Mouse (Mus musculus) stomach, embryonic 16.5 days (tissue): ENCODE data around the gene Rnf144a. TPM values are rescaled to one million over a fixed set of nuclear protein-coding genes. Genes with fewer than 3 reads are reported as not detected.

Experiments used
- ATAC-seq: fragments of 200-750 bp; cut with Nextera tagmentation; 2 replicates; pipeline ENCODE4 v1.8.0; 2017; ENCODE audit warnings: moderate number of reproducible peaks, moderate TSS enrichment; ENCODE audit not compliant: insufficient read depth, low FRiP score
- H3K27ac ChIP-seq: fragments of 300-500 bp; sonication (generic); 2 replicates; pipeline ENCODE4 v1.5.1; 2014; ENCODE audit warnings: low read length
- H3K27me3 ChIP-seq: fragments of 300-500 bp; sonication (generic); 2 replicates; pipeline ENCODE4 v1.6.1; 2014; ENCODE audit warnings: low read length, control low read depth, mixed read lengths; ENCODE audit not compliant: control insufficient read depth, insufficient read depth
- H3K36me3 ChIP-seq: fragments of 300-500 bp; sonication (generic); 2 replicates; pipeline ENCODE4 v1.6.1; 2014; ENCODE audit warnings: low read length; ENCODE audit not compliant: control insufficient read depth, insufficient read depth
- H3K4me1 ChIP-seq: fragments of 300-500 bp; sonication (generic); 2 replicates; pipeline ENCODE4 v1.6.1; 2014; ENCODE audit warnings: low read length, control low read depth, mixed read lengths; ENCODE audit not compliant: control insufficient read depth, insufficient read depth
- H3K4me2 ChIP-seq: fragments of 300-500 bp; sonication (generic); 2 replicates; pipeline ENCODE4 v1.6.1; 2014; ENCODE audit warnings: low read depth, low read length, mixed read lengths
- H3K4me3 ChIP-seq: fragments of 300-500 bp; sonication (generic); replicated peaks from 2 replicates; pipeline ENCODE4 v1.5.1; 2014; ENCODE audit warnings: mild to moderate bottlenecking, low read length
- H3K9ac ChIP-seq: fragments of 300-500 bp; sonication (generic); 2 replicates; pipeline ENCODE4 v1.6.1; 2014; ENCODE audit warnings: low read length
- H3K9me3 ChIP-seq: fragments of 300-500 bp; sonication (generic); replicated peaks from 2 replicates; pipeline ENCODE4 v1.6.1; 2016; ENCODE audit warnings: low read length, control low read depth; ENCODE audit not compliant: control insufficient read depth
- WGBS: fragments of 180-500 bp; shearing (Covaris S2); extraction: QIAGEN DNeasy Blood & Tissue Kit; methylation state at CpG from one replicate; pipeline ENCODE4 v1.1.7; 2014; 5-methylcytosine and 5-hydroxymethylcytosine counted together
- polyA plus RNA-seq: library from polyadenylated mRNA; unstranded; fragments of >200 nt; fragmentation: Nextera tagmentation; extraction: Ambion mirVana; gene quantifications from 2 replicates; pipeline ENCODE4 v1.2.1, GENCODE M21; 2015

Rnf144a gene
- polyA plus RNA-seq, 1 experiment from 2014 or later = 18.3 TPM

DNA sequence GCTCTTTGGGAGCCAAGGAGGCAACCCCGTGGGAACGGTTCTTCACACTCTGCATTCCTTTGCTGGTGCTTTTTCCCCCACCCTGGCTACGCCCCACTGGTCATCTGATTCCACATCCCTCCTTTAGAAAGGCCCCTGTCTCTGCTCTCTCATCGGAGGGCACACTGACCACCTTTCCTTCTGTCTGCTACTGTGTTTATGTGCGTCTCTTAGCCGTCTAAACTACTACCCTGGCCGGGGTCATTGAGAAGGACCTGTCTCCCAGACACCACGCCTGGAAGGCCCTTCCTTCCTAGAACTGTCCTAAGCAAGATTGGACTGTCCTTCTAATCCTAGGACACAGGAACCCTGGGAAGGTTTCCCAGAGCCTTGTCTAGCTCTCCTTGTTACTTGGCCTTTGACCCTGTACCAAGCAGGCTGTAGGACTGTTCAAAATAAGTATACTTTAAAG, 1.1 kb downstream of the Rnf144a start:
- H3K36me3 ChIP-seq = no peaks in the 10 kb centered on the region
- H3K9ac ChIP-seq = peak overlapping the region; percentile 88
- ATAC-seq = no peak
- peaks cover 10% of the 10 kb centered on the region; the same call in 1 of the 2 replicates for H3K4me1 ChIP-seq
- peak overlapping the region; percentile 79 for H3K4me2 ChIP-seq
- peak overlapping the region; percentile 79 for H3K4me3 ChIP-seq
- H3K27ac ChIP-seq = no peak overlapping the region
- 16% methylated on average over 8 of the region's 8 CpGs for WGBS
- H3K9me3 ChIP-seq = no peaks in the 10 kb centered on the region
- H3K27me3 ChIP-seq = no peaks in the 10 kb centered on the region

DNA sequence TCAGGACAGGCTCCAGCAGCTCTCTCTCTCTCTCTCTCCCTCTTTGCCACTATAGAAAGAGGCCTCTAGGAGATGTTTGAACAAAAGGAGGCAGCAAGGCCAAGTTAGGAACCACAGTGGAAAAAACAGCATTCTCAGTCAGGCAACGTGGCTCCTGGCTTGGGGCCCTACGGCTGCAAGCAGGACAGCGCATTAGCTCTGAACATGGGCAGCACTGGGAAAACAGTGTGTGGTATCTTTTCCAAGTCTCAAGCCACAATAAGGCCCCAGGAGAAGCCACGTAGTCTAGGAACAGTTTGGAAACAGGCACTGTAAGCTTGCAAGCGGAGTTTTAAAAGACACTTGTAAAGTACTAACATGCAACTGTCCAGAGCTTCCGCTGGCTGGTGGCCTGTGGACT, 2.3 kb downstream of the Rnf144a start:
- 65% methylated on average over 6 of the region's 6 CpGs for WGBS
- H3K4me1 ChIP-seq = peaks cover 10% of the 10 kb centered on the region; the same call in 1 of the 2 replicates
- no peak for ATAC-seq
- H3K4me3 ChIP-seq = peak overlapping the region; percentile 79
- H3K27me3 ChIP-seq = no peaks in the 10 kb centered on the region
- peak overlapping the region; percentile 79 for H3K4me2 ChIP-seq
- H3K9ac ChIP-seq = peak overlapping the region; percentile 33; the same call in 1 of the 2 replicates
- H3K36me3 ChIP-seq = no peaks in the 10 kb centered on the region
- H3K9me3 ChIP-seq = no peaks in the 10 kb centered on the region
- H3K27ac ChIP-seq = no peak overlapping the region; the same call in 1 of the 2 replicates

DNA sequence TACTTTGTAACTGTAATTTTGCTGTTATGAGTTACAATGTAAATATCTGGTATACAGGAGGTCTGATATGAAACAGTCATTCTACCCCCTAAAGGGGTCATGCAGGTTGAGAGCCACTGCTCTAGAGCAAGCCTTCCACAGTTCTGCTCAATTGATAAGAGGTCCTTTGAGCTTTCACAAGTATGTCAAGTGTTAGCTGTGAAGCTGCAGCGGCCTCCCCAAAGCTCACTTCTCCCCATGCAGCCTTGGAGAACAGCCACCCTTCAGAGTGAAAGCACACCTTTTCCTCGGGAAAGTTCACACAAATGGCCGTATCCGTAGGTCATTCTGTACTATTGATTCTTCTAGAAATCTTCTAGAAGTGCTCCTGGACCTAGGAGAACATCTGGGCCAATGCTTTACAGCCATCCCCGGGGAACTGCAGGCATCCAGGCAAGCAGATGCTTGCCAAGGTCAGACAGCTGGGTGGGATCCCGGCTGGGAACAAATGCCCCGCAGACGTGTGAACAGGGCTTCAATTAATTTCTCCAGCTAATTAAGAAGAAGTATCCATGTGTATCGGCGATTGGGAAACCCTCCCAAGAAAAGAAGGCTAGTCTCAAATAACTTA, 3.1 kb downstream of the Rnf144a start:
- Histone ChIP-seq H3K4me2 (peak overlapping the region; percentile 79; the same call in 1 of the 2 replicates), H3K27ac (no peak overlapping the region), H3K4me1 (peaks cover 10% of the 10 kb centered on the region; the same call in 1 of the 2 replicates), H3K27me3 (no peaks in the 10 kb centered on the region), H3K36me3 (no peaks in the 10 kb centered on the region), H3K4me3 (no peak overlapping the region; the same call in 1 of the 2 replicates), H3K9me3 (no peaks in the 10 kb centered on the region), H3K9ac (no peak overlapping the region)
- 71% methylated on average over 10 of the region's 10 CpGs for WGBS
- no peak for ATAC-seq

DNA sequence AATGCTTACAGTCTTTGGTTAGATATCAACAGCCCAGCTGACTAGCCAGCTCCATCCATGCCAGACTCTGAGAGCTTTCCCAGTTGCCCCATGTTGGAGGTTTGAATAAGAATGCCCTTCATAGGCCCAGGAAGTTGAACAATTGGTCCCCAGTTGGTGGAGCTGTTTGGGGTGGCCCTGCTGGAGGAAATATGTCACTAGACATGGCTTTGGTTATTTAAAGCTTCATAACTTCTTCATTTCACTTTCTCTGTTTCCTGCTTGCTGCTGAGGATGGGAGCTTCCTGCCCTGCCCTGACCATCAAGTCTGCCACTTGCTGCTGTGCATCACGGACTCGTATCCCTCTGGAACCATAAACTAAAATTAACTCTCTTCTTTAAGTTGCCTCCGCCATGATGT, 4.6 kb downstream of the Rnf144a start:
- H3K36me3 ChIP-seq = no peaks in the 10 kb centered on the region
- no peak overlapping the region for H3K4me2 ChIP-seq
- no peaks in the 10 kb centered on the region for H3K9me3 ChIP-seq
- no peak for ATAC-seq
- WGBS = 92% methylated on average over 3 of the region's 3 CpGs
- H3K27ac ChIP-seq = no peak overlapping the region
- H3K27me3 ChIP-seq = no peaks in the 10 kb centered on the region
- H3K9ac ChIP-seq = no peak overlapping the region
- no peak overlapping the region for H3K4me3 ChIP-seq
- peaks cover 16% of the 10 kb centered on the region for H3K4me1 ChIP-seq

DNA sequence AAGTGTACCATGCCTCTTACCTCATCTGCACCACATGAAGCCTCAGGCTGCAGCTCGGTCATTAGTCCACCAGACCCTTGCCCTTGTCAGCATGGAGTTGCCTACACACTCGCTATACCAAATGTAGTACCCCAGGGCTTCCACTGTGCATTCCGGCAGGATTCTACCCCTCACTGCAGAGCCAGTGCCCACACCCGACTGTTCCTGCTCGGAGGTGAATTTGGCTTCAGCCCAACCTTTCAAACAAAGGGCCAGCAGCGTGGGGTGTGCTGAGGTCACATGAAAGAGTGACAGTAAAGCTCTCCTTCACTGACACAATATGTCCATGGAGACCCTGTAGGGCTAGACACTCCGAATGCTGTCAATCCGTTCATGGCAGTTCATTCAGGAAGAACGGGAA, 6.3 kb downstream of the Rnf144a start:
- H3K4me3 ChIP-seq = no peak overlapping the region
- no peak overlapping the region for H3K27ac ChIP-seq
- H3K36me3 ChIP-seq = no peaks in the 10 kb centered on the region
- H3K9ac ChIP-seq = no peak overlapping the region
- peaks cover 16% of the 10 kb centered on the region for H3K4me1 ChIP-seq
- H3K27me3 ChIP-seq = no peaks in the 10 kb centered on the region
- WGBS = 73% methylated on average over 9 of the region's 9 CpGs
- no peak overlapping the region for H3K4me2 ChIP-seq
- no peak for ATAC-seq
- H3K9me3 ChIP-seq = no peaks in the 10 kb centered on the region

DNA sequence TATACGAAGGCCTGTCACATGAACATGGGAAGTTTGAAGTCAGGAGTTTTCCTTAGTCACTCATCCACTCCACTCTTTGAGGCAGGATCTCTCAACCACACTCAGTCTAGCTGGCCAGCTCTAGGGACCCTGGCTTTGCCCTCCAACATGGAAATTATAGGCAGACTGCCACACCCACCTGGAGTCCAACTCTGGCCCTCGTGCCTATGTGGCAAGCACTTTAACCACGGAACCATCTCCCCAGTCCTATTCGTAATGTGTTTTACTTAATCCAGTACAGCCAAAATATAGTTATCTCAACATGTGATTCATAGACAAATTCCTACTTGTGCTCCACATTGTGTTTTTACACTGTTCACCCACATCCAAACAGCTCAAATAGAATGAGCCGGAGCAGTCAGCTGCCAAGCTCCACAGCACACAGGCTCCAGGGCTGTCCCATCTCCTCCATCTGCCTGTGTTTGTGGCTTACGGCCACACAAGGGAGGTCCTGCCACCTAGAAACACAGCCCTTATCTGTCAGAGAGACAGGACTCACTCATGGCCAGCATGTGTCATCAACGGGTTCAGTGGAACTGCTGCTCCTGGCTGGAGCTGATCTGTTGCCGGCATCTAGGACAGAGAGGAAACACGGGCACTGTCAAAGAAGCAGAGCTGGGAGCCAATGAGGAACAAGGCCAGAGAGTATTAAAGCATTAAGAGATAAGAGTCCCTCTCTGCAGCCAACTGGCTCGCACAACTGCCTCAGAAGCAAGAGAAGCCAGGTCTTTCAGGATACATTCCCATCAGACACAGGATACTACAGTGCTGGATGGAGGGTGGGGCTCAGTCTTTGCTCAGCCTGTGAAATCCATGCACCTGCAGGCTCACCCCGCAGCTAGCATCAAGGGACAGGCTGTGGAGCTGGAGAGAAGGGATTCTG, 10.0 kb downstream of the Rnf144a start:
- Histone ChIP-seq H3K4me3 (no peak overlapping the region), H3K9ac (no peak overlapping the region), H3K27me3 (no peaks in the 10 kb centered on the region), H3K4me1 (peaks cover 21% of the 10 kb centered on the region), H3K9me3 (no peaks in the 10 kb centered on the region), H3K4me2 (no peak overlapping the region), H3K36me3 (no peaks in the 10 kb centered on the region; the same call in 1 of the 2 replicates), H3K27ac (no peak overlapping the region)
- WGBS = 60% methylated on average over 11 of the region's 11 CpGs
- ATAC-seq = no peak

DNA sequence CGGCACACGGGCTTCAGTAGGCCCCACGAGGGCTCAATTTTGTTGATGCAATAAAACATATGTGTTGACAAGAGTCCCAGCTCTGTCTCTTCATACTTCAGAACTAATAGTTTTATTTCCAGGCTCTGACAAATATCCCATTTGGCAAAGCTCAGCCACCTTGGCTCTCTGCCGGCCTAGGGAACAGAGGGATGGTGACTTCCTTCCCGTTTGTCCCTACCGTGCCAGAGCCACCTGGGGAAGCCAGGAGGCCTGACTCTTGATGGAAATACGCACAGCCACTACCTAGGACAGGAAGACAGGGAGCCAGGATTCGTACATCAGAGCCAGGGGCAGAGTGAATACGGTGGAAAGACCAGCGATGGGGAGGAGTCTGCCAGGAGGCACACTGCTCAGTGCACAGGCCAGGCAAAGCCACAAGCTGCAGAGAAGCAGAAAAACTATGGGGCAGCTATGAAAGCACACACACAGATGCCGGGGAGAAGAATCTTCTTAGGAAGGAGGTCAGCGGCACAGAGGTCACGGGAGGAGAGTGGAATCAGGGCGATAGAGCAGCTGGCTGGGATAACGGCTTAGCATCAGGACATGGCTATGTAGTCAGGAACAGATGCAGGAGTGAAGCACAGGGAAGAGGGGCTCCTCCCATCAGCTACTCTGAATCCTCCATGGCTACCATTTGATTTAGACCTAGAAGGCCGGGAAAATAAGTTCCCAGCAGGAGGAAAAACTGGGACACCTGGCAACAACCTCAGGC, 11.5 kb downstream of the Rnf144a start:
- Histone ChIP-seq H3K4me1 (peaks cover 21% of the 10 kb centered on the region), H3K4me2 (no peak overlapping the region), H3K27me3 (no peaks in the 10 kb centered on the region), H3K9ac (no peak overlapping the region), H3K4me3 (no peak overlapping the region), H3K9me3 (no peaks in the 10 kb centered on the region), H3K27ac (peak overlapping the region; percentile 62), H3K36me3 (no peaks in the 10 kb centered on the region; the same call in 1 of the 2 replicates)
- ATAC-seq = no peak
- 68% methylated on average over 16 of the region's 16 CpGs for WGBS

DNA sequence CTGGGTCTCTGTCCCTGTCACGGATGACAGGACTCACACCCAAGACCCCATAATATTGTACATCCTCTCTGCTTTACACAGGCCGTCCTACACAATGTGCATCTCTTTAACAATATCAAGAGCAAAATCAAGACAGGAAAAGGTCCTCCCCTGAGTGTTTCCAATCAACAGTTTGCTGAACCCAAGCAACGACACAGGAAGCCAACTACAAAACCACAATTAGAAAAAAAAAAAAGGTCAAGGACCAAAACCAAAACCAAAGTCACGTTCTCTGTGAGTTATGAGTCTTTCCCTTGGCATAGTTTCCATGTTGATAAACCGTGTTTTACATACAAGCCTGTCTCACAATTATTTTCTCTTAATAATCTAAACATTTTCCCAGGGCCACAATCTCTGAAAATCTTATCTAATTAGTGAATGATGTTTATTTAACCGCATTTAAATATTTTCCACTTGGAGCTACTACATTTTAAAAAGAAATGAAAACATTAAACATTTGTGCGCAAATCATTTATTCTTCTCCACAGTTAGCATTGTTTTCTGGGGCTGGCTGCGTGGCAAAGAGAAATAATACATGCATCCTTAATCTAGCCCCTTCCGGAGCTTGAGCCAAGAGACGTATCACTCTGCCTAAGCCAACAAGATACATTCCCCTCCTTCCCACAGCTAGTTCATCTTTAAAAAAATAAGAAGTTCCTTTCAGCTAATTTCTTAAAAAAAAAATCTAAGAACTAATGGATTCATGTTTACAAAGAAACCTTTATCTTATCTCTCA, 13.2 kb downstream of the Rnf144a start:
- WGBS = 59% methylated on average over 10 of the region's 10 CpGs
- ATAC-seq = no peak

More for the DNA sequence above, 13.2 kb downstream of the Rnf144a start:
- Histone ChIP-seq H3K27ac (no peak overlapping the region), H3K9me3 (no peaks in the 10 kb centered on the region), H3K4me2 (no peak overlapping the region), H3K4me3 (no peak overlapping the region), H3K4me1 (peaks cover 21% of the 10 kb centered on the region), H3K36me3 (no peaks in the 10 kb centered on the region; the same call in 1 of the 2 replicates), H3K9ac (no peak overlapping the region), H3K27me3 (no peaks in the 10 kb centered on the region)
